Mouse (Mus musculus): ENCODE results near the gene Zfp36l1.

DNA sequence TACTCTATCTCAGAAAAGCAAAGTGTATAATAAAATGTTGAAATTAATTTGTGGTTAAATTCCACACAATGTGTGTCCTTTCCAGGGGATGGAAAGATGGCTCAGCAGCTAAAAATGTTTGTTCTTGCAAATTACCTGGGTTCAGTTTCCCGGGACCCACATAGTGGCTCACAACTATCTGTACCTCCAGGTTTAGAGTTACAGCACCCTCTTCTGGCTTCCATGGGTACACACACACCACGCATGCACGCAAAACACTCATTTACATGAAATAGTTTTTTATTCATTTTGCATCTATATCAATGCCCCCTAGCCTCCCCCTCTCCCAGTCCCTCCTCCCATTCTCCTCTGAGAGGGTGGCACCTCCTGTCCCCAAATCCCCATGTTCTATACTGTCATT lies 49.6 kb upstream of the Zfp36l1 start:
- no peak for TF ChIP-seq CTCF (IDR thresholded peaks at IDR 0.05; ENCODE audit: borderline replicate concordance, control insufficient read depth, extremely low read depth, insufficient read depth, low read length, poor library complexity)
- no peak for TF ChIP-seq POLR2A (IDR thresholded peaks at IDR 0.05; ENCODE audit: control insufficient read depth, extremely low read depth, insufficient read depth, low read length, poor library complexity)

All from thymus, adult 2 months (tissue).